23 mouse cellular contexts compared by ENCODE assay signal in genomic region chr15:89358784-89359183, GRCm38 (mm10). TPM values are rescaled to one million over a fixed set of nuclear protein-coding genes. Genes with fewer than 3 reads are reported as not detected.
"Had no signal": no experiment of that assay in that cellular context is flagged by ENCODE, and none has a peak within 500 bp of the region (broad histone marks: within the 10 kb centered on the region; RNA-seq: fewer than 3 reads in every experiment).

No protein-coding gene starts in this region.

- ATAC-seq: hindbrain, postnatal 0 days; intestine, embryonic 16.5 days had no signal

- H3K9ac ChIP-seq: heart, embryonic 12.5 days; hindbrain, embryonic 13.5 days; hindbrain, embryonic 15.5 days; kidney, embryonic 15.5 days; limb, embryonic 12.5 days; limb, embryonic 15.5 days had no signal

- H3K9me3 ChIP-seq: heart, embryonic 10.5 days; heart, embryonic 12.5 days; hindbrain, embryonic 13.5 days; hindbrain, embryonic 15.5 days; kidney, embryonic 15.5 days; limb, embryonic 12.5 days; limb, embryonic 15.5 days had no signal

- DNase-seq: gastrocnemius, postnatal 25 days; heart, adult 18-20 months; heart, postnatal 14 days; heart, postnatal 36 days; kidney, adult 11 months; kidney, adult 2 months; kidney, adult 9 months; kidney, postnatal 14 days; kidney, postnatal 36 days; layer of hippocampus, adult 9-11 months; layer of hippocampus, postnatal 36 days; left cerebral cortex, postnatal 4 days had no signal

- H3K27ac ChIP-seq: heart, embryonic 10.5 days; hindbrain, embryonic 13.5 days; hindbrain, embryonic 15.5 days; hindbrain, postnatal 0 days; kidney, embryonic 15.5 days; kidney, postnatal 0 days; limb, embryonic 12.5 days; limb, embryonic 15.5 days had no signal

- H3K4me2 ChIP-seq: heart, embryonic 12.5 days; hindbrain, embryonic 13.5 days; hindbrain, embryonic 15.5 days; kidney, embryonic 15.5 days; limb, embryonic 12.5 days; limb, embryonic 15.5 days had no signal

- H3K4me3 ChIP-seq: heart, embryonic 10.5 days; heart, embryonic 12.5 days; hindbrain, embryonic 13.5 days; hindbrain, embryonic 15.5 days; kidney, embryonic 15.5 days; limb, embryonic 12.5 days; limb, embryonic 15.5 days had no signal

- H3K27me3 ChIP-seq: heart, embryonic 12.5 days; hindbrain, embryonic 13.5 days; hindbrain, embryonic 15.5 days; kidney, embryonic 15.5 days; limb, embryonic 12.5 days; limb, embryonic 15.5 days had no signal

RNA-seq across cellular contexts. Expression of gene Tymp, which starts 18.1 kb away (rescaled TPM):
- total RNA-seq: hematopoietic stem cell, adult 5-6 weeks had no signal
